Mouse (Mus musculus) kidney, adult 2 months (tissue): ENCODE measurements around the gene Slc47a1. TPM values are rescaled to one million over a fixed set of nuclear protein-coding genes. Genes with fewer than 3 reads are reported as not detected.

Experiments
- DNase-seq: peaks from one replicate; pipeline ENCODE4 v3.0.0; 2021
- H3K27ac ChIP-seq: fragments of 200-500 bp; 2 replicates; pipeline ENCODE4 v1.5.1; 2012; ENCODE audit warnings: low read depth, low read length, control low read depth, inconsistent platforms; ENCODE audit not compliant: insufficient read depth
- H3K27me3 ChIP-seq: fragments of 200-500 bp; replicated peaks from 2 replicates; pipeline ENCODE4 v1.6.1; 2012; ENCODE audit warnings: mild to moderate bottlenecking, moderate library complexity, low read length, inconsistent platforms; ENCODE audit not compliant: control insufficient read depth, insufficient read depth
- H3K36me3 ChIP-seq: fragments of 200-500 bp; 2 replicates; pipeline ENCODE4 v1.6.1; 2012; ENCODE audit warnings: mild to moderate bottlenecking, moderate library complexity, low read length, inconsistent platforms; ENCODE audit not compliant: control insufficient read depth, insufficient read depth
- H3K4me1 ChIP-seq: fragments of 200-500 bp; 2 replicates; pipeline ENCODE4 v1.6.1; 2011; ENCODE audit warnings: low read length; ENCODE audit not compliant: control insufficient read depth, insufficient read depth
- H3K4me3 ChIP-seq: fragments of 200-500 bp; 2 replicates; pipeline ENCODE4 v1.5.1; 2011; ENCODE audit warnings: mild to moderate bottlenecking, low read depth, low read length, control low read depth; ENCODE audit not compliant: insufficient read depth
- CTCF ChIP-seq: fragments of 200-500 bp; conservative IDR thresholded peaks from 2 replicates; pipeline ENCODE4 v1.5.1; 2011; ENCODE audit warnings: low read depth, mild to moderate bottlenecking, control low read depth, low read length, moderate library complexity, mixed read lengths; ENCODE audit not compliant: insufficient read depth, insufficient read length
- POLR2A ChIP-seq: fragments of 200-500 bp; IDR thresholded peaks from one replicate; pipeline ENCODE4 v1.6.1; 2011; ENCODE audit warnings: low read depth, low read length, control low read depth
- WGBS: fragments of 180-500 bp; shearing (Covaris S2); methylation state at CpG from one replicate; pipeline ENCODE4 v1.1.7; 2018; 5-methylcytosine and 5-hydroxymethylcytosine counted together
- polyA plus RNA-seq: library from polyadenylated mRNA; depleted of rRNA; stranded (reverse); fragments of >200 nt; gene quantifications from 2 replicates; pipeline ENCODE4 v1.2.3, GENCODE M21; 2012

Slc47a1 gene
- polyA plus RNA-seq, 1 experiment = 395 TPM

- H3K4me1 ChIP-seq = peaks cover 40% of the 10 kb centered on the region; the same call in 1 of the 2 replicates
- peak; percentile 78 for DNase-seq
- H3K4me3 ChIP-seq = no peak overlapping the region
- no peak for TF ChIP-seq POLR2A
- no peak for TF ChIP-seq CTCF
- 60% methylated on average over 6 of the region's 6 CpGs for WGBS
- peak overlapping the region; percentile 68 for H3K27ac ChIP-seq
- H3K27me3 ChIP-seq = no peaks in the 10 kb centered on the region
- no peaks in the 10 kb centered on the region; the same call in 1 of the 2 replicates for H3K36me3 ChIP-seq
These were observed 22.0 kb downstream of the Slc47a1 start for GRCm38 (mm10) chr11:61356111-61356510.

- TF ChIP-seq POLR2A (no peak), CTCF (no peak)
- Histone ChIP-seq H3K27me3 (no peaks in the 10 kb centered on the region), H3K27ac (peak overlapping the region; percentile 36), H3K36me3 (no peaks in the 10 kb centered on the region; the same call in 1 of the 2 replicates), H3K4me1 (peaks cover 40% of the 10 kb centered on the region; the same call in 1 of the 2 replicates), H3K4me3 (no peak overlapping the region)
- DNase-seq = no peak
- WGBS = 73% methylated on average over 5 of the region's 5 CpGs
These were observed 22.8 kb downstream of the Slc47a1 start for GRCm38 (mm10) chr11:61355351-61355750.

GRCm38 (mm10) chr11:61354346-61354745, 23.8 kb downstream of the Slc47a1 start:
- DNase-seq = peak; percentile 89
- H3K36me3 ChIP-seq = no peaks in the 10 kb centered on the region; the same call in 1 of the 2 replicates
- H3K27me3 ChIP-seq = no peaks in the 10 kb centered on the region
- H3K27ac ChIP-seq = peak overlapping the region; percentile 77
- H3K4me1 ChIP-seq = peaks cover 36% of the 10 kb centered on the region; the same call in 1 of the 2 replicates
- TF ChIP-seq POLR2A (no peak), CTCF (no peak)
- no peak overlapping the region for H3K4me3 ChIP-seq
- 49% methylated on average over 6 of the region's 6 CpGs for WGBS

GRCm38 (mm10) chr11:61353038-61353437, 25.1 kb downstream of the Slc47a1 start:
- peaks cover 37% of the 10 kb centered on the region; the same call in 1 of the 2 replicates for H3K4me1 ChIP-seq
- H3K27ac ChIP-seq = peak overlapping the region; percentile 77; the same call in 1 of the 2 replicates
- no peak overlapping the region for H3K4me3 ChIP-seq
- no peak for DNase-seq
- H3K27me3 ChIP-seq = no peaks in the 10 kb centered on the region
- WGBS = 64% methylated on average over 2 of the region's 2 CpGs
- no peak for TF ChIP-seq POLR2A
- no peaks in the 10 kb centered on the region; the same call in 1 of the 2 replicates for H3K36me3 ChIP-seq

GRCm38 (mm10) chr11:61352138-61352651, 25.9 kb downstream of the Slc47a1 start:
- no peak overlapping the region for H3K4me3 ChIP-seq
- H3K4me1 ChIP-seq = peaks cover 37% of the 10 kb centered on the region; the same call in 1 of the 2 replicates
- no peak for DNase-seq
- WGBS = 46% methylated on average over 9 of the region's 9 CpGs
- H3K36me3 ChIP-seq = no peaks in the 10 kb centered on the region
- H3K27ac ChIP-seq = 0 out of 2 replicates have a peak overlapping the region, but pooled peaks have one; percentile 6
- TF ChIP-seq CTCF (no peak; the same call in 1 of the 2 replicates), POLR2A (no peak)
- H3K27me3 ChIP-seq = no peaks in the 10 kb centered on the region

- peak; percentile 92 for DNase-seq
- no peak overlapping the region for H3K4me3 ChIP-seq
- no peak overlapping the region for H3K27ac ChIP-seq
- peaks cover 1% of the 10 kb centered on the region; the same call in 1 of the 2 replicates for H3K36me3 ChIP-seq
- no peaks in the 10 kb centered on the region for H3K27me3 ChIP-seq
- 2% methylated on average over 8 of the region's 8 CpGs for WGBS
- TF ChIP-seq POLR2A (no peak), CTCF (peak; percentile 99)
- peaks cover 22% of the 10 kb centered on the region; the same call in 1 of the 2 replicates for H3K4me1 ChIP-seq
These were observed 28.8 kb downstream of the Slc47a1 start for GRCm38 (mm10) chr11:61349337-61349736.

- H3K36me3 ChIP-seq = peaks cover 1% of the 10 kb centered on the region; the same call in 1 of the 2 replicates
- 77% methylated on average over 8 of the region's 8 CpGs for WGBS
- no peaks in the 10 kb centered on the region for H3K27me3 ChIP-seq
- no peak overlapping the region for H3K27ac ChIP-seq
- DNase-seq = no peak
- no peak overlapping the region for H3K4me3 ChIP-seq
- TF ChIP-seq POLR2A (no peak), CTCF (peak; percentile 27; the same call in 1 of the 2 replicates)
- H3K4me1 ChIP-seq = peaks cover 4% of the 10 kb centered on the region; the same call in 1 of the 2 replicates
These were observed 32.0 kb downstream of the Slc47a1 start for GRCm38 (mm10) chr11:61346133-61346532.
